Mouse (Mus musculus) hindbrain, embryonic 14.5 days (tissue): ENCODE results near the gene Otx2. TPM values are rescaled to one million over a fixed set of nuclear protein-coding genes. Genes with fewer than 3 reads are reported as not detected.

Source experiments
- ATAC-seq: fragments of 200-750 bp; cut with Nextera tagmentation; 2 replicates; pipeline ENCODE4 v1.8.0; 2017; ENCODE audit warnings: moderate number of reproducible peaks, mild to moderate bottlenecking, moderate TSS enrichment, moderate library complexity; ENCODE audit not compliant: low FRiP score
- DNase-seq: peaks from one replicate; pipeline ENCODE4 v3.0.0-alpha.2; 2015; ENCODE audit warnings: low spot score
- H3K27ac ChIP-seq: fragments of 300-500 bp; sonication (generic); 2 replicates; pipeline ENCODE4 v1.5.1; 2014; ENCODE audit warnings: mild to moderate bottlenecking, moderate library complexity
- H3K27me3 ChIP-seq: fragments of 300-500 bp; sonication (generic); 2 replicates; pipeline ENCODE4 v1.6.1; 2014; ENCODE audit warnings: mild to moderate bottlenecking, low read length, mixed read lengths; ENCODE audit not compliant: control insufficient read depth, insufficient read depth
- H3K36me3 ChIP-seq: fragments of 300-500 bp; sonication (generic); replicated peaks from 2 replicates; pipeline ENCODE4 v1.6.1; 2014; ENCODE audit not compliant: control insufficient read depth, insufficient read depth
- H3K4me1 ChIP-seq: fragments of 300-500 bp; sonication (generic); replicated peaks from 2 replicates; pipeline ENCODE4 v1.6.1; 2014; ENCODE audit warnings: antibody characterized with exemption, low read length, mixed read lengths; ENCODE audit not compliant: control insufficient read depth, insufficient read depth
- H3K4me2 ChIP-seq: fragments of 300-500 bp; sonication (generic); replicated peaks from 2 replicates; pipeline ENCODE4 v1.6.1; 2014; ENCODE audit warnings: mild to moderate bottlenecking, moderate library complexity
- H3K4me3 ChIP-seq: fragments of 300-500 bp; sonication (generic); replicated peaks from 2 replicates; pipeline ENCODE4 v1.5.1; 2014; ENCODE audit warnings: mild to moderate bottlenecking, low read length
- H3K9ac ChIP-seq: fragments of 300-500 bp; sonication (generic); 2 replicates; pipeline ENCODE4 v1.6.1; 2014
- H3K9me3 ChIP-seq: fragments of 300-500 bp; sonication (generic); 2 replicates; pipeline ENCODE4 v1.6.1; 2016; ENCODE audit warnings: low read length; ENCODE audit not compliant: control insufficient read depth
- WGBS: fragments of 180-500 bp; shearing (Covaris S2); extraction: QIAGEN DNeasy Blood & Tissue Kit; methylation state at CpG from one replicate; pipeline ENCODE4 v1.1.7; 2014; 5-methylcytosine and 5-hydroxymethylcytosine counted together
- polyA plus RNA-seq: library from polyadenylated mRNA; unstranded; fragments of >200 nt; fragmentation: Nextera tagmentation; extraction: Ambion mirVana; gene quantifications from 2 replicates; pipeline ENCODE4 v1.2.1, GENCODE M21; 2014

Otx2 gene
- polyA plus RNA-seq, 1 experiment from 2014 or later = 18.5 TPM

DNA sequence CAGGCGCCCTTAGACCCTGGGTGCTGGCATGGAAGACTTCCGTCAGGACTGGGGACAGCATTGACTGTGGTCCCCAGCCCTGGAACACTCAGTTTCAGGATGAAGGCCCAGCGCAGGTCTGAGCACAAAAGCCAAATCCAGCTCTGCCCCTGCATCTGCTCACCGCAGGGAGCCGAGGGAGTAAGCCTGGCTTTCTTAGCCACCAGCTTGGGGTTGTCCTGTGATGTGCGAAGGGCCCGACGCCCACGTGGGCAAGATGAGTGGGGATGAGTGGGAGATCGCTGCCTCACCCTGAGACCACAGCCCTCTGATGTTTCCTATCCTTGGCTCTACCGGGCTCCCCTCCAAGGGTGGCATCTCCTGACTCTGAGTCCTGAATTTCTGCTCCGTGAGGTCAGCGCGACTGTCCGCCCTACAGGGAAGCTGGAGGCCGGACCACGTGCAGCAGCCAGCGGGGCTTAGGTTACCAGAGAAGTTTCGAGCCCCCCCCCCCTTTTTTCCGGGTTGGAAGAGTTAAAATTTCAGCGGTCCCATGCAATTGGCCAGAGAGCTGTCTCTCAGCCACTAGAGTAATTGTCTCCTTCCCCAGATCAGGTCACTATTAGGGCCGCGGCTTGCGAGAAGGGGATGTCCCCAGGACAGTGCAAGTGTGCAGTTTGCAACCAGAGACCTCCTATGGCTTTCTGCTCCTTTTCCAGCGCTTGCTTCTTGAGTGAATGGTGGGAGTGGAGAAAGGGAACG lies 22.0 kb downstream of the Otx2 start:
- no peaks in the 10 kb centered on the region for H3K36me3 ChIP-seq
- ATAC-seq = peak; percentile 21; the same call in 1 of the 2 replicates

DNA sequence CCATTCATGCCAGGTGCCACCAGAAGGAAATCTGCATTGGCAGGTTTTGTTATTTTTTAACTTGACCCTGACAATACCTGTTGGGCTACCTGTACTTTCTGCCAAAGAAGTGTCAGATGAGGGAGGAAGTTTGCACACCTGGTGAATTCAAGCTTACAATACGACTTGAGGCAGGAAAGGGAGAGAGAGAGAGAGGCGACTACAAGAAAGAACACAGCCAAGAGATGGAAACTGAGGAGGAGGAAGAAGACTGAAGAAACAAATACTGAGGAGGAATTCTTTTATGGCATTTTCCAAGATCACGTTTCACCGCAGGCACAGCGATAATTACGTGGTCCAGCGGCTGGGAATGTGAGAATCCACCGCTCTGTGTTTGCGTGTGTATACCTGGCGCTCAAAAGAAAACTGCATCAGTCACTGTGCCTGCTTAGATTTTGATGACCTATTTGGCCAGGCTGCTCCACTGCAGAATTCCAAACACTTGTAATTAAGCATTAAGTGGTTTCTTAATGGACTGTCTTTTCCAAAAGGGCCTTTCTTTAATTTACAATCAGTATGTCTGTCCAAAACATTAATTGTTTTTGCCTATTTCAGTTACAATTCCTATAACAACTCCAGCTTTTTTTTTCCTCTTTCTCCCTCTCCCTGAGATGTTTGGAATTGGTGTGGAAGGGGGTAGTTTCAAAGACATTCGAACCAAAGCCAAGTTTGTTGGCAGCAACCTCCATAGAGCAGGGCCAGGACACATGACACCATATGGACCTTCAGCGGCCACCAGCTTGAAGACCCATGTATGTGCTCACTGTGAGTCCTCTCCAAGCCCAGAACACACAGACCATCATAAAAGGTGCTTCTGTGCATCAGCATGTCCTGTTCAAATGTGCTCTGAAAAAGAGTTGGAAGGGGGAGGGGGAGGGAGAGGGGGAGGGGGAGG lies 31.9 kb downstream of the Otx2 start:
- ATAC-seq (no peak), DNase-seq (no peak)
- Histone ChIP-seq H3K4me1 (no peaks in the 10 kb centered on the region), H3K9me3 (no peaks in the 10 kb centered on the region), H3K27me3 (peaks cover 5% of the 10 kb centered on the region; the same call in 1 of the 2 replicates), H3K4me2 (no peak overlapping the region), H3K27ac (no peak overlapping the region), H3K36me3 (no peaks in the 10 kb centered on the region), H3K9ac (no peak overlapping the region), H3K4me3 (no peak overlapping the region)
- 84% methylated on average over 12 of the region's 12 CpGs for WGBS

More for the DNA sequence above, 22.0 kb downstream of the Otx2 start:
- Histone ChIP-seq H3K4me1 (0 out of 2 replicates have a peak, but pooled peaks cover 4% of the 10 kb centered on the region), H3K27me3 (peaks cover 63% of the 10 kb centered on the region), H3K4me2 (no peak overlapping the region), H3K9me3 (no peaks in the 10 kb centered on the region), H3K9ac (no peak overlapping the region), H3K27ac (no peak overlapping the region), H3K4me3 (no peak overlapping the region)
- DNase-seq = no peak
- WGBS = 3% methylated on average over 26 of the region's 26 CpGs

- DNase-seq = no peak
Observed at GRCm38 (mm10) chr14:48633141-48633540, 40.5 kb downstream of the Otx2 start.

DNA sequence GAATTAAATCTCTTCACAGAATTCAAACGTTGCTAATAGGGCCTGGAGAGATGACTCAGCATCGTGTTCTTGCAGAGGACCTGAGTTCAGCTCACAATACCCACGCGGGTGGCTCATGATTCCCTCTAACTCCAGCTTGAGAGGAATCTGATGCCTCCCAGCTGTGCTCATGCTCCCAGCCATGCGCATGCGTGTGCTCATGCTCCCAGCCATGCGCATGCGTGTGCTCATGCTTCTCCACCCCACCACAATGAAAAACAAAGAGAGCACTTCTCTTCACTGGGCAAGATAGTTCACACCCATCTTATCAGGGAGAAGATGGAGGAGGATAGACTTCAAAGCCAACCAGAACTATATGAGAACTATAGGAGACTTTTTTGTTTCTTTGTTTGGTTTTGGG lies 41.3 kb downstream of the Otx2 start:
- Histone ChIP-seq H3K27me3 (no peaks in the 10 kb centered on the region), H3K27ac (no peak overlapping the region), H3K4me3 (no peak overlapping the region), H3K36me3 (no peaks in the 10 kb centered on the region), H3K4me2 (no peak overlapping the region), H3K9ac (no peak overlapping the region), H3K9me3 (no peaks in the 10 kb centered on the region), H3K4me1 (no peaks in the 10 kb centered on the region)
- ATAC-seq (no peak), DNase-seq (no peak)
- WGBS = 90% methylated on average over 8 of the region's 8 CpGs

More at GRCm38 (mm10) chr14:48633141-48633540, 40.5 kb downstream of the Otx2 start:
- H3K9me3 ChIP-seq = no peaks in the 10 kb centered on the region
- H3K27ac ChIP-seq = no peak overlapping the region
- no peaks in the 10 kb centered on the region for H3K27me3 ChIP-seq
- ATAC-seq = no peak
- no peaks in the 10 kb centered on the region for H3K4me1 ChIP-seq
- WGBS = 85% methylated on average over 3 of the region's 3 CpGs
- no peak overlapping the region for H3K4me3 ChIP-seq
- no peaks in the 10 kb centered on the region for H3K36me3 ChIP-seq
- no peak overlapping the region for H3K9ac ChIP-seq
- H3K4me2 ChIP-seq = no peak overlapping the region

GRCm38 (mm10) chr14:48631486-48631885 lies 42.1 kb downstream of the Otx2 start:
- Histone ChIP-seq H3K4me1 (no peaks in the 10 kb centered on the region), H3K36me3 (no peaks in the 10 kb centered on the region), H3K27ac (no peak overlapping the region), H3K4me2 (no peak overlapping the region), H3K4me3 (no peak overlapping the region), H3K9me3 (no peaks in the 10 kb centered on the region), H3K9ac (no peak overlapping the region), H3K27me3 (no peaks in the 10 kb centered on the region)
- ATAC-seq (no peak), DNase-seq (no peak)
- WGBS = 89% methylated on average over 2 of the region's 2 CpGs

DNA sequence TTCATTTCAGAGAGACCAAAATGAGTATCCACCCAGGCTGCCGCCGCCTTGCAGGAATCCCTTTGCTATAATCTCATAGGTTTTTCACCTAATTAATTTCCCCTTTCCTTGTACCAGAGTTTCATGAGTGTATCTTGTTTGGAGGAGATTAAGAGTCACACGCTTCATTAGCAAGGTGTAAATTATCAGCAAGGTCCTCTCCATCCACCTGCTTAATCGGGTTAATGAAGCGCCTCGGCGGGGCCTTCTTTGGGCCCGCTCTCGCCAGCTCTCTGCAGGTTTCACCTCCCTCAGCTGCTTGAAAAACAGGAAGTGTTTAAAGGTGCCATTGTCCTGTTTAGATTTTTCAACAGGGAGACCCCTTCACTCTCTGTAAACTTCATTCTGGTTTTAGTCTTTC lies 44.2 kb downstream of the Otx2 start:
- Histone ChIP-seq H3K4me2 (no peak overlapping the region), H3K4me3 (no peak overlapping the region), H3K27ac (no peak overlapping the region), H3K9me3 (no peaks in the 10 kb centered on the region), H3K9ac (no peak overlapping the region), H3K36me3 (no peaks in the 10 kb centered on the region), H3K4me1 (peaks cover 7% of the 10 kb centered on the region), H3K27me3 (no peaks in the 10 kb centered on the region)
- DNase-seq = no peak
- 75% methylated on average over 9 of the region's 9 CpGs for WGBS
- no peak for ATAC-seq

GRCm38 (mm10) chr14:48626271-48626670 lies 47.3 kb downstream of the Otx2 start:
- no peak overlapping the region for H3K9ac ChIP-seq
- H3K4me1 ChIP-seq = peaks cover 7% of the 10 kb centered on the region
- WGBS = 82% methylated on average over 4 of the region's 4 CpGs
- H3K9me3 ChIP-seq = no peaks in the 10 kb centered on the region
- no peak overlapping the region for H3K27ac ChIP-seq
- no peak overlapping the region for H3K4me2 ChIP-seq
- no peaks in the 10 kb centered on the region for H3K27me3 ChIP-seq
- no peaks in the 10 kb centered on the region for H3K36me3 ChIP-seq
- H3K4me3 ChIP-seq = no peak overlapping the region
- DNase-seq (no peak), ATAC-seq (no peak)

DNA sequence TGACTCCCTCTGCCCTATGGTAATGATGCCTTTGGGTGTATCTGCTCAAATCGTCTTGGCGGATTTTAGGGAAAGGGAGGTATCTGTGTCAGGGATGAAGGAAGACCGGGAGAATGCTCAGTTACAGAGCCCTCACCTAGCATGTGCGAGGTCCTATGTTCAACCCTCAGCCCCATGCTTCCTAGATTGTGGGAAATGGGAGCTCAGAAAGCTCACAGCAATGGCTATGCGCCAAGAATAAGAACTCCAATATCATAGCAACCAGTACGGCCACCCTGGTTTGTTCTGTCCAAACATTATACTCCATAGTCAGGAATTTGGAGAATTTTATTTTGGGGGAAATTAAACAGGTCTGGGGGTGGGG lies 48.3 kb downstream of the Otx2 start:
- Histone ChIP-seq H3K4me2 (no peak overlapping the region), H3K27ac (no peak overlapping the region), H3K4me3 (no peak overlapping the region), H3K27me3 (no peaks in the 10 kb centered on the region), H3K4me1 (peaks cover 7% of the 10 kb centered on the region), H3K9me3 (no peaks in the 10 kb centered on the region), H3K36me3 (no peaks in the 10 kb centered on the region), H3K9ac (no peak overlapping the region)
- 65% methylated on average over 6 of the region's 6 CpGs for WGBS
- ATAC-seq (no peak; the same call in 1 of the 2 replicates), DNase-seq (no peak)

DNA sequence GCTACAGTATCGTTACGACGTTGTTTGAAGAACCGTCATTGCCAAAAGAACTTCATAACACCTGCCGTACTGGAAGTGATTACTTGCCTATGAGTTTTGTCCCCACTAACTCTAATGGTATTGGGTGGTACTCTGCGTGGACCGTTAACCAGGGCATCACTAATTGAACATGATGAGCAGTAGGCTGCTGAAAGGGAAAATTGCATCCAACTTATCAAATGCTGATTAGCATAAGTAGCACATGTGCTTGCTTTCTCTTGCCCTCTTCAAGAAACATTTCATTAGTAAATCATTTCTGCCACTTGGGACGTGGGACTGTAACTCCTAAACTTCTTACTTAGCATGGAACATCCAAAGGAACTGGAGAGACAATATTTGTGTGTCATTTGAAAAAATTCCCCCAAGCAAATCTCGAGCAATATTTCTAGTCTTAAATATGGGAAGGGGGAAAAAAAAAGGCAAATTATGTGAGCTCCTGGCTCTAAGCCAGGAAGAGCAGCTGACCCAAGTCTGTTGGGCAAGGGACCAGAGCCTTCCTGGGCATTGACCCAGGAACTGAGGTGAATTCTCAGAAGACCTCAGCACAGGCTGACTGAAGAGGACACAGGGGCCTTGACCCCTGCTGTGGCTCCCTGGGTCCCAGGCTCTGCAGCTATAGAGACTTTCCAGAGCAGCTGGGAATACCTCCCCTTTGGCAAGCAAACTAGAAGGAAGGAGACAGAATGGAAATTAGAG lies 48.9 kb downstream of the Otx2 start:
- Histone ChIP-seq H3K9ac (no peak overlapping the region), H3K4me3 (no peak overlapping the region), H3K4me1 (peaks cover 7% of the 10 kb centered on the region), H3K9me3 (no peaks in the 10 kb centered on the region), H3K36me3 (no peaks in the 10 kb centered on the region), H3K4me2 (no peak overlapping the region), H3K27me3 (no peaks in the 10 kb centered on the region), H3K27ac (no peak overlapping the region)
- ATAC-seq = peak; percentile 53; the same call in 1 of the 2 replicates
- WGBS = 60% methylated on average over 9 of the region's 9 CpGs
- peak; percentile 42 for DNase-seq
